Mouse (Mus musculus) hindbrain, postnatal 0 days (tissue): ENCODE measurements at regions not wholly inside any gene's neighbourhood (a gene's known extent, or its start where the extent isn't known, plus 50 kb on each side); places are given as distances from the start of the nearest gene placed in this dataset.

Experiments used
- ATAC-seq: fragments of 200-750 bp; cut with Nextera tagmentation; 2 replicates; pipeline ENCODE4 v1.8.0; 2017; ENCODE audit warnings: mild to moderate bottlenecking, moderate TSS enrichment, moderate library complexity
- DNase-seq: peaks from one replicate; pipeline ENCODE4 v3.0.0-alpha.2; 2015; ENCODE audit warnings: low spot score
- H3K27ac ChIP-seq: fragments of 300-500 bp; sonication (generic); 2 replicates; pipeline ENCODE4 v1.5.1; 2014; ENCODE audit warnings: mild to moderate bottlenecking
- H3K27me3 ChIP-seq: fragments of 300-500 bp; sonication (generic); 2 replicates; pipeline ENCODE4 v1.6.1; 2014; ENCODE audit warnings: low read length, mixed read lengths; ENCODE audit not compliant: insufficient read depth
- H3K36me3 ChIP-seq: fragments of 300-500 bp; sonication (generic); 2 replicates; pipeline ENCODE4 v1.6.1; 2014; ENCODE audit warnings: low read length, mixed read lengths; ENCODE audit not compliant: insufficient read depth
- H3K4me1 ChIP-seq: fragments of 300-500 bp; sonication (generic); 2 replicates; pipeline ENCODE4 v1.6.1; 2014; ENCODE audit warnings: antibody characterized with exemption, low read length, mixed read lengths; ENCODE audit not compliant: insufficient read depth
- H3K4me2 ChIP-seq: fragments of 300-500 bp; sonication (generic); 2 replicates; pipeline ENCODE4 v1.6.1; 2014; ENCODE audit warnings: low read depth, mild to moderate bottlenecking, low read length, moderate library complexity, mixed read lengths
- H3K4me3 ChIP-seq: fragments of 300-500 bp; sonication (generic); 2 replicates; pipeline ENCODE4 v1.5.1; 2014; ENCODE audit warnings: low read length
- H3K9ac ChIP-seq: fragments of 300-500 bp; sonication (generic); replicated peaks from 2 replicates; pipeline ENCODE4 v1.6.1; 2014; ENCODE audit warnings: mild to moderate bottlenecking, low read length, moderate library complexity, mixed read lengths
- H3K9me3 ChIP-seq: fragments of 300-500 bp; sonication (generic); 2 replicates; pipeline ENCODE4 v1.6.1; 2016; ENCODE audit warnings: low read length, mixed read lengths
- CTCF ChIP-seq: IDR thresholded peaks from 2 replicates; pipeline ENCODE4 v1.5.1; 2016; ENCODE audit warnings: antibody characterized with exemption, control low read depth, low read depth
- WGBS: fragments of 180-500 bp; shearing (Covaris S2); extraction: QIAGEN DNeasy Blood & Tissue Kit; methylation state at CpG from one replicate; pipeline ENCODE4 v1.1.7; 2014; 5-methylcytosine and 5-hydroxymethylcytosine counted together

DNA sequence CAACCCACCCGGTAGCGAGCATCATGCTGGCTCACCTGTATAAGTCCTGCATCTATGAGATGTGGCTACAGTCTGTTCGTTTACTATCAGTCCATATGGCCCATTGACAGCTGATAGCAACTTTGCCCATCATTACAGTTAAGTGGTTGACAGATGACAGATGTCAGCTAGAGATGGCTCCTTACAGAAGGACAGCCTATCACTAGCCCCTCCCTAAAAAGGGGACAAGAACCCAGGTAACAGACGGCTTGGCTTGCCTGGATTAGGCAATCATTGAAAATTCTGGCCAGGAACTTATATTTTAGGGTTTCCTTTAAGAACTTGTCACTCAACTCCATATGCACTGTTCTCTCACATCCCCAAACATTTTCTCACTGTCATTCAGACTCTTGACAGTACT is 434.2 kb upstream of the Arglu1 start:
- Histone ChIP-seq H3K9ac (no peak overlapping the region), H3K36me3 (no peaks in the 10 kb centered on the region), H3K4me2 (no peak overlapping the region), H3K27ac (no peak overlapping the region), H3K4me3 (no peak overlapping the region), H3K9me3 (no peaks in the 10 kb centered on the region), H3K4me1 (no peaks in the 10 kb centered on the region), H3K27me3 (no peaks in the 10 kb centered on the region)
- TF ChIP-seq CTCF: no peak
- 81% methylated on average over 4 of the region's 4 CpGs for WGBS
- no peak for DNase-seq
- ATAC-seq: no peak

- no peaks in the 10 kb centered on the region for H3K9me3 ChIP-seq
- H3K4me2 ChIP-seq: peak overlapping the region; percentile 17; the same call in 1 of the 2 replicates
- no peak overlapping the region for H3K9ac ChIP-seq
- no peaks in the 10 kb centered on the region for H3K27me3 ChIP-seq
- 63% methylated on average over 27 of the region's 27 CpGs for WGBS
- no peak for TF ChIP-seq CTCF
- H3K4me1 ChIP-seq: no peaks in the 10 kb centered on the region
- no peak for ATAC-seq
- no peaks in the 10 kb centered on the region for H3K36me3 ChIP-seq
- DNase-seq: peak; percentile 18
- H3K27ac ChIP-seq: no peak overlapping the region
- no peak overlapping the region for H3K4me3 ChIP-seq
Measured at GRCm38 (mm10) chr8:9117809-9118737, 427.8 kb upstream of the Arglu1 start.

DNA sequence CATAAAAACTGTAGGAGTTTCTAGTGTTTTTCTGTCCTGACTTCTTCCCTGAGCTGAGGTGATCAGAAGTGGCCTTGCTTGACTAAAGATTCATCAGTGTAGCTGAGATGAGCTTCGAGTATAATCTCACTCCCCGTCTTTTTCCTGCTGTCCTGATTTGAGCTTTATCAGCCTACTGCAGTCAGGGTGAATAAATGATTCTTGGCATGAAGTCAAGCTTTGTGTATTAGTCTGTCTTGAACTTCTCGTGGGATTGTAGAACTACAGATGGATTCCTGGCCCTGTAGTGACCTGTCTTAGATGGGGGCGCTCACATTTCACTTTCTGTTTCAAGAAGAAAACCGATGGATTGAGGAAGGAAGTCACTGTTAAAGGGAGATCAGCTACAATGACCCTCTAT is 405.7 kb upstream of the Arglu1 start:
- Histone ChIP-seq H3K27ac (no peak overlapping the region), H3K9ac (no peak overlapping the region), H3K36me3 (no peaks in the 10 kb centered on the region), H3K9me3 (no peaks in the 10 kb centered on the region), H3K4me1 (no peaks in the 10 kb centered on the region), H3K27me3 (no peaks in the 10 kb centered on the region), H3K4me3 (no peak overlapping the region), H3K4me2 (no peak overlapping the region)
- 59% methylated on average over 5 of the region's 5 CpGs for WGBS
- ATAC-seq (no peak), DNase-seq (no peak)
- no peak for TF ChIP-seq CTCF

DNA sequence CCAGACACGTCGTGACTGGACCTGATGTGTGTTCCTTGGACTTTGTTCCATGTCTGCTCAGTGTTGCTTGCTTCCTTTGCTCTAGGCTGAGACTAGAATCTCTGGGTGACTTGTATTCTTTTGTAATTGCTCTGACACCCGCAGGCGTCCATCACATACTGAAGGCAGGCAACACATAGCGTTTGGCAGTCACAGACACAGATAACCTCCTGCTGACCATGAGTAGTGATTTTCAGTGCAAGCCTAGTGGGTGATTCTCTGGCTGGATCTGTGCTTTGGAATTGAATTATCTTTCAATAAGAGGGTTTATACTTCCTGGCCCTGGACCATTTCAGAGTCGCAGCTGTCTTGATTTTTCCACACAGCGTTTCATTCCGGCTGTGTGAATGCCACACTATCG is 403.7 kb upstream of the Arglu1 start:
- Histone ChIP-seq H3K27me3 (no peaks in the 10 kb centered on the region), H3K4me3 (no peak overlapping the region), H3K4me2 (no peak overlapping the region), H3K27ac (no peak overlapping the region), H3K4me1 (no peaks in the 10 kb centered on the region), H3K36me3 (no peaks in the 10 kb centered on the region), H3K9ac (no peak overlapping the region), H3K9me3 (no peaks in the 10 kb centered on the region)
- TF ChIP-seq CTCF: no peak
- DNase-seq (no peak), ATAC-seq (no peak)
- 55% methylated on average over 9 of the region's 9 CpGs for WGBS

- Histone ChIP-seq H3K4me2 (no peak overlapping the region), H3K36me3 (no peaks in the 10 kb centered on the region)
- WGBS: 83% methylated on average over 4 of the region's 4 CpGs
Measured at GRCm38 (mm10) chr8:9093356-9093755, 403.0 kb upstream of the Arglu1 start.

GRCm38 (mm10) chr8:9072724-9073123 is 382.4 kb upstream of the Arglu1 start:
- Histone ChIP-seq H3K4me3 (no peak overlapping the region), H3K27me3 (no peaks in the 10 kb centered on the region), H3K36me3 (no peaks in the 10 kb centered on the region), H3K4me1 (no peaks in the 10 kb centered on the region), H3K9ac (no peak overlapping the region), H3K4me2 (no peak overlapping the region), H3K27ac (no peak overlapping the region), H3K9me3 (no peaks in the 10 kb centered on the region)
- ATAC-seq (no peak), DNase-seq (no peak)
- TF ChIP-seq CTCF: no peak
- 91% methylated on average over 4 of the region's 4 CpGs for WGBS

More at GRCm38 (mm10) chr8:9093356-9093755, 403.0 kb upstream of the Arglu1 start:
- Histone ChIP-seq H3K9me3 (no peaks in the 10 kb centered on the region), H3K4me1 (no peaks in the 10 kb centered on the region), H3K4me3 (no peak overlapping the region), H3K27ac (no peak overlapping the region), H3K27me3 (no peaks in the 10 kb centered on the region), H3K9ac (no peak overlapping the region)
- ATAC-seq (no peak), DNase-seq (no peak)
- TF ChIP-seq CTCF: no peak

- no peak for TF ChIP-seq CTCF
- Histone ChIP-seq H3K9me3 (no peaks in the 10 kb centered on the region), H3K27me3 (no peaks in the 10 kb centered on the region), H3K9ac (no peak overlapping the region), H3K4me2 (no peak overlapping the region), H3K4me3 (no peak overlapping the region), H3K27ac (no peak overlapping the region), H3K4me1 (no peaks in the 10 kb centered on the region), H3K36me3 (no peaks in the 10 kb centered on the region)
- 85% methylated on average over 11 of the region's 11 CpGs for WGBS
- ATAC-seq: no peak
- DNase-seq: no peak
Measured at GRCm38 (mm10) chr8:9072286-9072685, 382.0 kb upstream of the Arglu1 start.
